Mouse (Mus musculus): ENCODE results near the gene Ybx2. TPM values are rescaled to one million over a fixed set of nuclear protein-coding genes. Genes with fewer than 3 reads are reported as not detected.
A peak's percentile ranks its signal among the peaks of the same experiment; 100 is the strongest.

Ybx2 gene
- 10 to 100 TPM; 19.6 to 44.5 TPM for total RNA-seq (2021)
- long read RNA-seq, experiment 1, transcript Ybx2-201 (9 exons, 1,673 nt): major isoform, 5 of 15 reads
- long read RNA-seq, experiment 1, partial matches to known transcripts: 5 of 15 reads
- long read RNA-seq, experiment 1, other reads (novel, unspliced or antisense): 5 of 15 reads
- long read RNA-seq, experiment 2, partial matches to known transcripts: 5 of 13 reads
- long read RNA-seq, experiment 2, other reads (novel, unspliced or antisense): 6 of 13 reads

- DNase-seq: peak; percentile 93
Measured at GRCm38 (mm10) chr11:69935137-69935879, at the start of gene Ybx2. TSS of gene Ybx2 (plus strand) at chr11:69935796.

DNA sequence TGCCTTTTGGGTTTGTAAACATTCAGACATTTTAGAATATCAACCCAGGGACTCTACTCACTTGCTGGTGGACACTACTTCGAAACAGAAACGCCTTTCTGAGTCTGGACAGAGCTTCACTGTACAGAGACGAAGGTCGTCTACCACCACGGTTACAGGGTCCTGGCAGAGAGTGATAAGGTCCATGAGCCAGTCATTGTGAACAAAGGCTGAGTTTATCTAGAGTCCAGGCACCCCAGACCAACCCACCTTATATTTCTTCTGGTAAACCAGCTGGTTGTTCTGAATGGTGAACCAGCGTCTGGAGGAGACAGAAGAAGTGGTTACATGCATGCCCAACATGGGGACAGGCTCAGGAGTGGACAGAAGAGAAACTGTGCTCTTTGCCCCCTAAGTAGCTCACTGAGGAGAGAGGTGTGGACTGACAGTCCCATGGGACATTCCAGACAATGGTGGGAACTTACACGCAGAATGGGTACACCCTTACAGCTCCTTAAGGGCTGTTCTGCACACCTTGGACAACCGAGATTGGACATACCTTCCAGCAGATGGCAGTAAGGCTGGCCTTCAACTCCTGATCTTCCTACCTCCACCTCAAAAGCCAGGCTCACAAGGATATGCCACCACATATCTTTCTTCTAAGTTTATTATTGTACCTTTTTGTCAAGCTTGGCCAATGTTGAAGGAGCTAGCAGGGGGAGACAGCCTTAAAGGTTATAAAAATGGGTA lies 48.5 kb upstream of the Ybx2 start:
- no peak for DNase-seq

- no peak for DNase-seq
Measured at GRCm38 (mm10) chr11:69891482-69891881, 44.1 kb upstream of the Ybx2 start.

DNA sequence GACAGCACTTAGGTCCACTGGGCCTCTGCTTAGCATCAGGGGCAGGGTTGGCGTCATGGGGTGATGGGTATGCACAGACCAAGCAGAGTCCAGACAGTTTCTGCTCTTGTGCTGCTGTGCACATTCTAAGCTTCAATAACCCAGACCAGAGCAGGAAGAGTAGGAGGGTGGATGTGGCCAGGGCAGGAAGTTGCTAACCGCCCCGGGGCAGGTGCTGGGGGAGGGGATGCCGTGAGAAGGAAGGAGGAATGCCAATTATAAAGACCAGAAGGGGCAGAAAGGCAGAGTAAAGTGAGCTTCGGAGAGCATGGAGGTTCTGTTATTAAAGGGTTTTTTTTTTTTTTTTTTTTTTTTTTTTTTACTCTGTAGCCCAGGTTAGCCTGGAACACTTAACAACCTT lies 40.9 kb upstream of the Ybx2 start:
- DNase-seq: no peak

- DNase-seq: no peak
Measured at GRCm38 (mm10) chr11:69895291-69895690, 40.3 kb upstream of the Ybx2 start, which contains the start of gene Acap1. TSS of gene Acap1 (minus strand) at chr11:69895539.

DNA sequence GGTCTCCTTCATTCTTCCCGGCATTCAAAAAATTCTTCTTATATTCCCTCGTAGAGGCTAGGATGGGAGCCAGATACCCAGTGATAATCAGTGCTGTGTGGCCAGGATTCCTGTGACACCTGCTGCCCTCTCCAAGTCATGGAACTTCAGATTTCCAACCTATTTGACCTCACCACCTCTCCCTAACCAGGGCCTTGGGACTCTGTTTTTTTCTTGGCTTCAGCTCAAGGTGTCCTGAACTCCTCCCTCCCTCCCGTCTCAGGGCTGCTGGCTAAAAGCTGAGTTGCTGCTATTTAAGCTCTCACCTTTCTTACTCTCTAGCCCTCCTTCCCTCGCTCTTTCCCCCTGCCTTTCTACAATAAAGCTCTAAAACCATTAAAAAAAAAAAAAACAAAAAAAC lies 35.7 kb upstream of the Ybx2 start:
- no peak for DNase-seq

DNA sequence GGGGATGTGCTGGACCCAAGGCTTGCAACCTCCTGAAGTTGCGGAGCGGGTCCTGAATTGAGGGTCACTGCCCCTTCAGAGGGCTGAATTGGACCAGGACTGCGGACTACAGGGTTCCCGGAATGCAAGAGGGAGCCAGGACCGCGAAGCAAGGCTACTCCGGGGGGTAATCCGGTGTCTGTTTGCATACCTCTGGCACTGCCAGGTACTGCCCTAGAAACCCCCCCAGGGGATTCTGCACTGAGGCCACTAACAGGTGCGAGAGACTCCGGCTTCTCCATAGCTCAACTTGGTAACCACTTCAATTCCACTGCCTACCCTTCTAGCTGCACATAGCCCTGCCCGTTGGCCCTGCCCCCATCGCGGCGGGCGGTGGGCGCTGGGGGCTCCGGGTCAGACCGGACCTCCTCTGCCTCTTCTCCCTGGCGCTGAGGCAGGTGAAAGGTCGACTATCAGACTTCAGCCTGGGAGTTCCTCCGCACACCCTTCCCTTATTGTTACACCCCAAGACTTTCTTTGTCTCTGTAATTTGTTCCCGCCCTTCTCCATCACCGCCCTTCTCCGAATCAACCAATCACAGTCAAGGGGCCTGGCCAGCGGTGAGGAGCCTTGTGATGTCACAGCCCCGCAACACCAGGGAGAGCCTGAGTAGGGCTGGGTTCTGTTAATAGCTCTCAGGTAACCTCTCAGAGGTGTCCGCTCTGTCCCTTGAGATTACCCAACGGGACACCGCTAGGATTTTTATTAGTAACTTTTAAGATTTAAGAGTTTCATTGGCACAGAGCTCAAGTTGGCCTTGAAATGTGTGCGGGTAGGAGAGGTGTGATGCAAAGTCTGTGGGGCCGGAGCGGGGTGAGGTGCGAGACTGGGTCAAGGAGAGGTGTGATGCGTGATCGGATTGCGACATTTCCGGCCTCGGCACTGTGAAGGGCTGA lies 34.9 kb upstream of the Ybx2 start, which contains the start of the genes 2810408A11Rik and Neurl4:
Gene 2810408A11Rik, minus strand, starts transcription at position 517 of the 935 bp plus-strand sequence.
Gene Neurl4, plus strand, starts transcription at position 602 of the 935 bp plus-strand sequence.
- peak; percentile 91 for DNase-seq

DNA sequence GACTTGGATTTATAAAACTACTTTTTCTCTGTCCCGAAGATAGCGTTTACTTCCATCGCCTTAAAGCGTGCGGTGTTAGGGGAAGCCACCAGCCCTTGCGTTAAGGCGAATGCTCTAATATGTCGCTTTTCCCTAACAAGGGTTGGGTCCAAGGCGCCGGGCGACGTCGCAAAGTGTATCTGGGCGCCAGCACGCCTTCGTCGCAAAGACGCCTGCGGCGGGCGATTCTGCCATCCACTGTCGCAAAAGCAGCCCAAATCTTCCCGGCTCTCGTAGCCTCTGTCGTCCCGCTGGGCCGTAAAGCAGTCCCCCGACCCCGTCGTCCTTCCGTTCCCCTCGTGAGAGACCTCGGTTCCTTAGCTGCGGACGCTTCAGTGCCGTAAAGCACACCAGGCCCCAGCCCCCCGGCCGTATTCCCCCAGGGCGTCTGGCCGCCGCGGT lies 34.2 kb upstream of the Ybx2 start:
- DNase-seq: peak; percentile 95

GRCm38 (mm10) chr11:69901993-69902392 lies 33.6 kb upstream of the Ybx2 start:
- no peak for DNase-seq

GRCm38 (mm10) chr11:69902972-69903371 lies 32.6 kb upstream of the Ybx2 start:
- DNase-seq: no peak

GRCm38 (mm10) chr11:69904311-69904710 lies 31.3 kb upstream of the Ybx2 start:
- no peak for DNase-seq

DNA sequence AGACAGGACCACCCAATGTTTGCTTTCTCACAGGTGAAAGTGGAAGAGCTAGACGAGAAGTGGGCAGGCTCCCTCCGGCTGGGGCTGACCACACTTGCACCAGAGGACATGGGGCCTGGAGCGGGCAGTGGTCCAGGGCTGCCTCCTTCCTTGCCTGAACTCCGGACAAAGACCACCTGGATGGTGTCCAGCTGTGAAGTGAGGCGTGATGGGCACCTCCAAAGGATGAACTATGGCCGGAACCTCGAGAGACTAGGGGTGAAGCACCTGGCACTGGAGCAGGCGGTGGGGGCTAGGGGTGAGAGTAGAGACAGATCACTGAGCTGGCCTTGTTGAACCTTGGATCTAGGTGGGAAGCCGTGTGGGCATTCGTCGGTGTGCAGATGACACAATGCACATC lies 27.0 kb upstream of the Ybx2 start:
- no peak for DNase-seq

GRCm38 (mm10) chr11:69909174-69909573 lies 26.4 kb upstream of the Ybx2 start:
- DNase-seq: no peak

GRCm38 (mm10) chr11:69910177-69910576 lies 25.4 kb upstream of the Ybx2 start:
- no peak for DNase-seq

- DNase-seq: no peak
Measured at GRCm38 (mm10) chr11:69910781-69911560, 24.6 kb upstream of the Ybx2 start.

DNA sequence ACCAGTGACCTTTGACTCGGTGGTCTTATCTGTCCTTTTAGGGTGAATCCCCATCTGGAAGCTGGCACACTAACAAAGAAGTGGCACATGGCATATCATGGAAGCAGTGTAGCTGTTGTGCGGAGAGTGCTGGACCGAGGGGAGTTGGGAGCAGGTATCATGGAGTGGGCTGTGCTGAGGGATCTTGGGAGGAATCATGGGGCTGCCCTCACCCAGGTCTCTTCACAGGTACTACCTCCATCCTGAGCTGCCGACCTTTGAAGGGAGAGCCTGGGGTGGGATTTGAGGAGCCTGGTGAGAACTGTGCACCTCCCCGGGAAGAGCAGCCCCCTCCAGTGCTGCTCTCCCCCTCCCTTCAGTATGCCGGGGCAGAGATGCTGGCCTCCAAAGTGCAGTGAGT lies 23.9 kb upstream of the Ybx2 start:
- no peak for DNase-seq

DNA sequence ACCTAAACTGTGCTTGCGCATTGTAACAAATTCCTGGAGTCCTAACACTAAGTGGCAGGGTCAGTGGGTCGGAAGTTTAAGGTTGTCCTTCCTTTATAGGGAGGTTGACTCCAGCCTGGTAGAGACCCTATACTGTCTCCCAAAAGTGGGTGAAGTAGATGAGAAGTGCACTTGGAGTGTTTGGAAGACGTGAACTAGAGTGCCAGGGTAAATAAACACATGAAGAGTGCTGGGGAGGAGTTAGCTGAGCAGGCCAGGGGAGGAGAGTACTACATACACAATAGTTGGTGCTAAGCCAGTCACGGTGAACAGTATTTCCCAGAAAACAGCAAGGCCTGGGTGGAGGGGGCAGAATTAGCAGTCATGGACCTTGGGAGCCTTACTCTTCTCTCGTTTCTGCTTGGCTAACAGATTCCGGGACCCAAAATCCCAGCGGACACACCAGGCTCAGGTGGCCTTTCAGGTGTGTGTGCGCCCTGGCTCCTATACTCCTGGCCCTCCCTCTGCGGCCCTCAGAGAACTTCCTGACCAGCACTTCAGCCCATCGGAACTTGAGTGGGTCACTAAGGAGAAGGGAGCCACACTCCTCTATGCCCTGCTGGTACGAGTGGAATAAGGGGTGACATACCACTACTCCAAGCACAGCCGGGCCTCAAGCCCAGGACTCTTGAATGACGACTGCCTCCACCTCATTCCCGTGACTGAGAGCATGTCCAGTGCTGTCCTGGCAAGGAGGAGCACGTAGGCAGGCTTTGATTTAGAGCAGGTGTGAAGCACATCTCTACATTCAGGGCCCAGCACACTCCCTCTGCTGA lies 22.7 kb upstream of the Ybx2 start:
- no peak for DNase-seq

DNA sequence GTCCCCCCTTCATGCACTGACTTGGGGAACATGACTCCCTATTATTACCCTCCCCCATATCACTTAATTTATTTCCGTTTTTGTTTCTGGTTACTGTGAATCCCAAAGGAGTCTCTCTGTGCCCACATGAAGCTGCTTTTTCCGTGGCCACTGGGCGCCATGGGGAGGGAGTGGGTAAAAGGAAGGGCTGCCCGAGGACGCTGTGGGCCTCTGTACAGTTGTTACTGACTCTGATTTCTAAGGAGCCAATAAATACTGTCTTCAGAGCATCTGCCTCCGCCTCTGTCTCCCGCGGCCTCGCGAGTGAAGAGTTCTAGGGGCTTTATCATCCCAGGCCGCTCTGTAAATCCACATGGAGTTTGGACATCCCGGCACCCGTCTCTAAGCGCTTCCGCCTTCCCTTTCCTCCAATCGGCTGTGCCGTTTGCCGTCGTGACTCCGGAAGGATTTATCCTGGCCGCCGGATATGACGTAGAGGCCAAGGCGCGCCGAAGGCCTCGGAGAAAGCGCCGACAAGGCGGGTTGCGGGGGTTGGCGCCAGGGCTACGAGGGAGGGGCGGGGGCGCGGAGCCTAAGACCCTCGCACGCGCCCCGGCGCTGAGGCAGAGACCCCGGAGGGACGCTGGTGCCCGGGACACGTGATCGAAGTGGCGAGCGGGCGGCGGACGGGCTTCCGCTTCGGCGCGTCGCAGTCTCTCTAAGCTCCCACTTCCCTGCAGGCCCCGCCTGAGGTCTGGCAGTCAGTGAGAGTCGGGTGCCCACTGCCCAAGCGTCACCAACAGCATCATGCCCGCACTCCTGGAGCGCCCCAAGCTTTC lies 21.8 kb upstream of the Ybx2 start, which contains the start of gene Gps2:
Gene Gps2, plus strand, starts transcription at position 335 of the 818 bp plus-strand sequence.
- DNase-seq: peak; percentile 95

GRCm38 (mm10) chr11:69914372-69914764 lies 21.2 kb upstream of the Ybx2 start:
- no peak for DNase-seq
